Mouse (Mus musculus): ENCODE data around the gene D6Wsu163e. TPM values are rescaled to one million over a fixed set of nuclear protein-coding genes. Genes with fewer than 3 reads are reported as not detected.

D6Wsu163e gene
- total RNA-seq (2021), result 10 to 100 TPM; 16.9 to 17.5 TPM
- long read RNA-seq, experiment 1, partial matches to known transcripts, result 1 of 5 reads
- long read RNA-seq, experiment 1, other reads (novel, unspliced or antisense), result 0 of 5 reads
- long read RNA-seq, experiment 2, transcript D6Wsu163e-201 (14 exons, 2,501 nt), result major isoform, 25 of 32 reads
- long read RNA-seq, experiment 2, partial matches to known transcripts, result 6 of 32 reads
- long read RNA-seq, experiment 2, other reads (novel, unspliced or antisense), result 1 of 32 reads

GRCm38 (mm10) chr6:126939487-126940171 lies at the start of gene D6Wsu163e, which contains the start of gene Rad51ap1:
TSS of gene D6Wsu163e (plus strand) at chr6:126939962.
TSS of gene Rad51ap1 (minus strand) at chr6:126939587.
- peak; percentile 94 for DNase-seq (ENCODE audit: low spot score in 2 of 2)

GRCm38 (mm10) chr6:126907378-126907777 lies 32.4 kb upstream of the D6Wsu163e start:
- no peak for DNase-seq (ENCODE audit: low spot score in 2 of 2)

- DNase-seq (ENCODE audit: low spot score in 2 of 2), result no peak
Observed at GRCm38 (mm10) chr6:126907876-126908275, 31.9 kb upstream of the D6Wsu163e start.

GRCm38 (mm10) chr6:126910727-126911126 lies 29.0 kb upstream of the D6Wsu163e start:
- DNase-seq (ENCODE audit: low spot score in 2 of 2), result no peak

GRCm38 (mm10) chr6:126914928-126915327 lies 24.8 kb upstream of the D6Wsu163e start:
- no peak for DNase-seq (ENCODE audit: low spot score in 2 of 2)

- DNase-seq (ENCODE audit: low spot score in 2 of 2), result no peak
Observed at GRCm38 (mm10) chr6:126921111-126921881, 18.5 kb upstream of the D6Wsu163e start, which contains the start of gene Dyrk4. TSS of gene Dyrk4 (minus strand) at chr6:126921839.

- DNase-seq (ENCODE audit: low spot score in 2 of 2), result no peak
Observed at GRCm38 (mm10) chr6:126932896-126933295, 6.9 kb upstream of the D6Wsu163e start.

GRCm38 (mm10) chr6:126938047-126938446 lies 1.7 kb upstream of the D6Wsu163e start:
- DNase-seq (ENCODE audit: low spot score in 2 of 2), result no peak

- DNase-seq (ENCODE audit: low spot score in 2 of 2), result no peak
Observed at GRCm38 (mm10) chr6:126938853-126939486, 792 bp upstream of the D6Wsu163e start.

GRCm38 (mm10) chr6:126940451-126940850 lies 689 bp downstream of the D6Wsu163e start:
- no peak for DNase-seq (ENCODE audit: low spot score in 2 of 2)

GRCm38 (mm10) chr6:126948336-126948735 lies 8.6 kb downstream of the D6Wsu163e start:
- DNase-seq (ENCODE audit: low spot score in 2 of 2), result no peak

GRCm38 (mm10) chr6:126955734-126956133 lies 16.0 kb downstream of the D6Wsu163e start:
- DNase-seq (ENCODE audit: low spot score in 2 of 2), result peak; percentile 70 to 78

GRCm38 (mm10) chr6:126961371-126962018 lies 21.7 kb downstream of the D6Wsu163e start:
- DNase-seq (ENCODE audit: low spot score in 2 of 2), result no peak

- no peak for DNase-seq (ENCODE audit: low spot score in 2 of 2)
Observed at GRCm38 (mm10) chr6:126962709-126963108, 22.9 kb downstream of the D6Wsu163e start.

GRCm38 (mm10) chr6:126963426-126963825 lies 23.7 kb downstream of the D6Wsu163e start:
- no peak for DNase-seq (ENCODE audit: low spot score in 2 of 2)

GRCm38 (mm10) chr6:126966241-126967026 lies 26.7 kb downstream of the D6Wsu163e start:
- no peak for DNase-seq (ENCODE audit: low spot score in 2 of 2)

GRCm38 (mm10) chr6:126981539-126982234 lies 41.9 kb downstream of the D6Wsu163e start:
- DNase-seq (ENCODE audit: low spot score in 2 of 2), result no peak

GRCm38 (mm10) chr6:126993676-126994075 lies 53.9 kb downstream of the D6Wsu163e start:
- DNase-seq (ENCODE audit: low spot score in 2 of 2), result no peak

- DNase-seq (ENCODE audit: low spot score in 2 of 2), result no peak
Observed at GRCm38 (mm10) chr6:126995494-126995893, 55.7 kb downstream of the D6Wsu163e start.
